Mouse (Mus musculus) bone marrow macrophage, adult 2 months (primary cell): Measurements from ENCODE around the gene Asgr1.

Experiments used
- CTCF ChIP-seq: IDR thresholded peaks from 2 replicates; pipeline ENCODE4 v1.5.1; 2012; ENCODE audit warnings: low read depth, mild to moderate bottlenecking, low read length, moderate library complexity
- POLR2A ChIP-seq: IDR thresholded peaks from 2 replicates; pipeline ENCODE4 v1.6.1; 2012; ENCODE audit warnings: mild to moderate bottlenecking, low read depth, low read length, borderline replicate concordance

DNA sequence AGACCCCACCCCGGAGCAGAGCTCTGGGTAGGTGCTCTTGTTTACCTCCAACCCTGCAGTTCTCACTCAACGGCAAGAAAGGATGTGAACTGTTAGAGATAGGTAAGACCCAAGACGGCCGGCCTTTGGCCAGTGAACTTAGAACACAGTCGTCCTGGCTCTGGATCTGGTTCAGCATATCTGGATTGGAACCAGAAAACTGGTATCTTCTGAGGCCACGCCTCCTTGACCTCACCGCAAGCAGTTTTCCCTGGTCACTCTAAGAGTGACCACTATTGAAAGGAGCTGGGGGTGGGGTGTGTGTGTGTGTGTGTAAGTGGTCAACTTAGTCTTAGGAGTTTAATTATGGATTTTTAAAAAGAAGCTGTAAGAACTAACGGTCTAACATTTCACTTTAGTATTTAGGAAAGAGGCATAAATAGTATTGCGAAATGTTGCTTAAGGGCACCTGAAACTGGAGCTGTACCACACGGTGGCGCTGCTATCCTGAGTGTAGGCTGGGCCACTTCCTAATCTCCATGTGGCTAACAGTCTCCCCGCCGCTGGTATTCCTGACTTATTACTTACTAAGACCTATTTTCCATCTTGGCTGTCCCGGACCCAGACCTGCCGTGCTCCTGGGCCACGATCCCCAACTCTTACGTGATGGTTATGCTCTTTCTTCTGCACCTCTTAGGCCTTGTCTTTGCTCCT lies 20.6 kb downstream of the Asgr1 start:
- TF ChIP-seq CTCF (peak; percentile 91), POLR2A (no peak)
